Mouse (Mus musculus) WW6 (cell line): Measurements from ENCODE around the gene Morc3.

Experiments
- DNase-seq: peaks from one replicate; pipeline ENCODE4 v3.0.0-alpha.2; 2013; ENCODE audit warnings: low read depth, low spot score

The Morc3 gene

DNA sequence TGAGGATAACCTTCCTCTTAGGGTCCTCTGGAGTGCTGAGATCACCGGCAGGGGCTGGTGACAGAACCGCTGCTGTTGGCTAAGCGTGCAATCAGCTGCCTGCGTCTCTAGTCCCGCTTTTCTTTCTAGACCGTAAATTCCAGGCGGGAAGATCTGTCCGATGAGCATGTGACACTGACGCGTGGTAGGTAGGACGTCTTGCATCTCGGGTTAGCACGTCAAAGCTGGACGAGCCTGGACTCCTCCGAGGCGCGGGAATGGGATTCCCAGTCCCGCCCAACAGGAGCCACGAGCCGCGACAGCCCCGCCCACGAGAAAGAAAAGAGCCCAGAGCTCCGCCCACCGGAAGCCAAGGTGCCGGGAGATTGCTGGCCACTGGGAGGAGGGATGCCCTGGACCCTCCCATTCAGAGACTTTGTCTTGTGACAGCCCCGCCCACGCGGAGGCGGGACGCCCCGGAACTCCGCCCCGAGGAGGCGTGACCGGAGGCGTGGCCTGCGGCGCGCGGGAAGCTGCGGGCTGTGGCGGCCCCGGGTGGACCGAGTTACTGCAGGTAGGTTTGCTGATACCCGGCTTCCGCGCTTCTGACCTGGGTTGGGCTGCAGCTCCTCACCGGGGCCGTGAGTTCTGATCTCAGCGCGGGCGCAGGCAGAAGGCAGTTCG is 51.6 kb downstream of the Morc3 start, which contains the start of gene Chaf1b:
Gene Chaf1b (plus strand): TSS at position 479 of the 663 bp plus-strand sequence.
- peak; percentile 91 for DNase-seq

DNA sequence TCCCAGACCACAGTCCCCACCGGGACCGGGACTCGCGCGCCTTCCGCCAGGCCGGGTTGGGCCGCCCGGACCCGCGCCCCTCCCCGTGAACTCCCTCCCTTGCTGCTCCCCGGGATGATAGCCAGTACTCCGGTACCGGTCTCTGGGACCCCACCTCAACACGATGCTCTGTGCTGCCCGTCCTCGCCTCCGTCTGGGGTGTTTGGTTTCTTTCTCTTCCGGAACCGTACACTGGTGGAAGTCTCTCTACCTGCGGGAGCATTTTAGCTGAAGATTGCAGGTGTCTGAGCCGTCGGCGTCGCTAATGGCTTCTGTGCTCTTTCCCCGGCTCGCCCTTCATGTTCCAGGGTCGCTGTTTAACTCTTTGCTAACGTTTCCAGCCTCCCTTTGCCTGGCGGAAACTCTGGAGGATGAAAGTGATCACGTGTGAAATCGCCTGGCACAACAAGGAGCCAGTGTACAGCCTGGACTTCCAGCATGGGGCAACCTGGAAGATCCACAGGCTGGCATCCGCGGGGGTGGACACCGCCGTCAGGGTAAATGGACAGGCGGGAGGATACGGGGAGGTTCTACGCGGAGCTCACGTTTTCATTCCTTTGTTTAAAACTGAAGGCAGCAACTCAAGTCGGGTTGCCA is 52.3 kb downstream of the Morc3 start:
- DNase-seq, result no peak

DNA sequence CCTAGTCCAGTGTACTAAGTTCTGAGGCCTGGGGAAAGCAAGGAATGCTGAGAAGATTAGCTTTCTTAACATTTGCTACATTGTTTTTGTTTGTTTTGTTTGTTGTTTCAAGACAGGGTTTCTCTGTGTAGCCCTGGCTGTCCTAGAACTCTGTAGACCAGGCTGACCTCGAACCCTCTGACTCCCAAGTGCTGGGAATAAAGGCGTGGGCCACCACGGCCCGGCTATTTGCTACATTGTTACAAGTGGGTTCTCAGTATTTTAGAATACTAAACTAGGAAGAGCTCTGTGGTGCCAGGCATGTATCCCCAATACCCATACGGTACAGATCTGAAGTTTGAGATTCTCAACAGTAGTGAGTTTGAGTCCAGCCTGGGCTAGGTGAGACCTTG is 52.8 kb downstream of the Morc3 start:
- DNase-seq, result no peak

DNA sequence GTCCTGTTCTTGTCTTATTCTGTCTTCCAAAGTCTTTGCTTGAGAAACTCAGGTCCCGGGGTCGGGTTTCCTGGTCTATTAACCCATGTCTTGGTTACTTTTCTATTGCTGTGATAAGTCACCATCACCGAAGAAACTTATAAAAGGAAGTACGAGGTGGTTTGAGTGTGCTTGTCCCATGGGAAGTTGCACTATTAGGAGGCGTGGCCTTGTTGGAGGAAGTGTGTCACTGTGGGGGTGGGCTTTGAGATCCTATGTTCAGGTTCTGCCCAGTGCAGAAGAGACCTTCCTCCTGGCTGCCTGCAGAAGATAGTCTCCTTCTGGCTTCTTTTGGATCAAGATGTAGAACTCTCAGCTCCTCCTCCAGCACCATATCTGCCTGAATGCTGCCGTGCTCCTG is 56.6 kb downstream of the Morc3 start:
- no peak for DNase-seq

DNA sequence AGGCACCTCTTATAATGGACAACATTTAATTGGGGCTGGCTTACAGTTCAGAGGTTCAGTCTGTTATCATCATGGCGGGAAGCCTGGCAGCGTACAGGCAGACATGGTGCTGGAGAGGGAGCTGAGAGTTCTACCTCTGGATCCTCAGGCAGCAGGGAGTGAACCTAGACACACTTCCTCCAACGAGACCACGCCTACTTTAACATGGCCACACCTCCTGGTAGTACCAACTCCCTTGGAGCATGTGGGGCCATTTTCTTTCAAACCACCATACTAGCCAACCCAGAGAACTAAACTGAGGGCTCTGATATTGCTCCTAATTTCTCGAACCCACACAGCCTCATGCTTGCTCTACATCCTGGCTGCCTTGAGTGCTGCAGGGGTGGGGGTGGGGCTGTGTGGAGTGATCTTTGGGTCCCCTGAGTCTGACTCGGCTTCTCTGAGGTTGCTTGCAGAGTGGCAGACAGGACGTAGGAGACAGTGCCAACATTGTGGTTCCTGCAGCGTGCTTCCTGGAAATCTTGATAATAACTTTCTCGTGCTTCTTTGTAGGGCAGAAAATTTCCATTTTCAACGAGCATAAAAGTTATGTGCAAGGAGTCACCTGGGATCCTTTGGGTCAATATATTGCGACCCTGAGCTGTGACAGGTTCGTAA is 59.2 kb downstream of the Morc3 start:
- no peak for DNase-seq

DNA sequence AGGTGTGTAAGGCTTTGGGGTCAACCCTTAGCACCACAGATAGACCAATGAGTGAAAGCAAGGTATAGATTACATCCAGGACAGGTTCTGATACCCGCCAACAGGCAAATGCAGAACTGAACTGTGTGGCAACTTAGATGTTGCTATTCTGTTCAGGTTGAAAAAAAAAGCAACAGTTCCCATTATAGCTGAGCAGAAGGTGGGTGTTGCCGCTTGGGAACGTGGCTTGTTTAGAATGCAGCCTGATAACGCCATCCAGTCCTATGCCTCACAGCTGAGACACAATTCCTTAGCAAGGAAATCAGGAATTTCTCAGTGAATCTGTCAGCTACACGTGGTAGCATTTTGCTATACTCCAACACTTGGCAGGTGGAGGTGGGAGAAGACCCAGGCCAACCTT is 61.4 kb downstream of the Morc3 start:
- DNase-seq, result no peak

DNA sequence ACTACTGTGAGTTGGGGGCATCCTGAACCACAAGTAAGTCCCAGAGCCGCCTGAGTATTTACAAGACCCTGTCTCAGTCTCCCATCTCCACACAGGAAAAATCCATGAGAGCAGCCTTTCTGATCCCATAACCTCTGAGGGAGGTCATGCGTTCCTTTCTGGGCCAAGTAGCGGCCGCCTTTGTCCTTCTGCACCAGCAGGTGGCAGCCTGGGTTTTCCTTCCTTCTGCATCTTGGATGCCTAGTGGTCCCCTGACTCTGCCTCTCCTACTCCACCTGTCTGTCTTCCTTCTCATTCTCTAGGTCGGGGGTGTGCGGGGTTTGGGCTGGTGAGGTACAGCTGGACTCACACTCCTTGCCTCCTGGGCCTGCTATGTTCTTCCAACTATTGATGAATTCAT is 71.1 kb downstream of the Morc3 start:
- no peak for DNase-seq

DNA sequence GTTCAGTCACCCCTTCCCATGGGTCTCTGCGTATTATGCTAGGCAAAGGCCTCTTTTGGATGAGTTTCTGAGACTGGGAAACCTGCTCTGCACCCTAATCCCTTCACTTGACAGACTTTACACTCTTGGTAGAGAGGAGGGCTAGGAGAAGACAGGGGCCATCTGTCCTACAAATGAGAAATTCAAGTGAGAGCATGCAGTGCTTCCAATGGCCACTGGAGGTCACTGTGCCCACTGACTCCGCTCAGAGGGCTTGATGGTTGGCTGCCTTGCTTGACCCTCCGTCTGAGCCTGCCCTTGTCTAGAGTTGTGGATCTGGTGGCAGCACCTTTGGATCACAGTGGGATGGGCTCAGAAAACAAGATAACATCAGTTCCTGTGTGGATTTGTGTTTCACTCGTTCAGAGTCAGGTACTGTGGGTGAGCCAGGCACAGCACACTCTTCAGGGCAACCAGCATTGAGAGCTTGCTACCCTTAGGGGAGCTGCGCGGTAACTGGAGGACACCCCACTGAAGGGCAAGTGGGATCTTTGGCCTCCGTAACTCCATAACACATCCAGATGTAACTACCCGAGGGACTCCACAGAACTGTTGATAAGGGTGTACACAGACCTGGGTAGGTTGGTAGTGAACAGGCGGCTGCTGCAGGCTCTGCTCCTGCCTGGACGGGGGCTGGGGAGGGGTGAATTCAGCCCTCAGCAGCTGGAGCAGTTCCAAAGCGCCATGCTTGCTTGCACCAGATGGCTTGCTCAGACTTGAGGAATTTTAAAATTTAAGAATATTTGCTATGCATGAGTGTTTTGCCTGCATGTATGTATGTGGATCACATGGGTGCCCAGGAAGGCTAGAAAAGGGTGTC is 74.5 kb downstream of the Morc3 start:
- no peak for DNase-seq

DNA sequence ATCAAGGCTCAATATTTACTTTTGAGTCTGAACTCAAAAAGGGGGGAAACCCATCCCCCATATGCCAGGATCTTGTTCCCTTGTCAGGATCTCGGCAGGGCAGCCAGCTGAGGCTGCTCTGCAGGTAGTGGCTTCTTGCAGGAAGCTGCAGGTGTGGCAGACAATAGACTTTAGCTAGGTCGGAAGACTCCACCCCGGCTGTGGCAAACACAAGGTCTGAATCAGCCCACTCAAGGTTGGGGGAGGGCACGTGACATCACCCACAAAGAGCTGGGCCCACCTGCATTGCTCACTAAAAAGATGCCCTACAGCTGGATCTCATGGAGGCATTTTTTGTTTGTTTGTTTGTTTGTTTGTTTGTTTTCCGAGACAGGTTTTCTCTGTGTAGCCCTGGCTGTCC is 75.8 kb downstream of the Morc3 start:
- no peak for DNase-seq

DNA sequence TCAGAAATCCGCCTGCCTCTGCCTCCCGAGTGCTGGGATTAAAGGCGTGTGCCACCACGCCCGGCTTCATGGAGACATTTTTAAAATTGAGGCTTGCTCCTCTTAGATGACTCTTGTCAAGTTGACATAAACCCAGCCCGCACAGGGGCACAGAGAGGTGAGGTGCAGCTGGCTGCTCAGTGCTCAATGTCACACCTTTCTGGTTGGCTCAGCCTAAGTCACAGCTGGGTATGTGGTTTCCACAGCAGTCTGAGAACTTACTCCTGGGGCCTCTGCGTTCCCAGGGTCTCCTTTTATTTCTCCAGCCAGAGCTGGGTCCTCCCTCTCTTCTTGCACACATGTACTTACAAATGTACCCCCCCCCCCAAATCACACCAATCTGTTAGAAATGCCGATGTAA is 76.3 kb downstream of the Morc3 start:
- DNase-seq, result no peak

DNA sequence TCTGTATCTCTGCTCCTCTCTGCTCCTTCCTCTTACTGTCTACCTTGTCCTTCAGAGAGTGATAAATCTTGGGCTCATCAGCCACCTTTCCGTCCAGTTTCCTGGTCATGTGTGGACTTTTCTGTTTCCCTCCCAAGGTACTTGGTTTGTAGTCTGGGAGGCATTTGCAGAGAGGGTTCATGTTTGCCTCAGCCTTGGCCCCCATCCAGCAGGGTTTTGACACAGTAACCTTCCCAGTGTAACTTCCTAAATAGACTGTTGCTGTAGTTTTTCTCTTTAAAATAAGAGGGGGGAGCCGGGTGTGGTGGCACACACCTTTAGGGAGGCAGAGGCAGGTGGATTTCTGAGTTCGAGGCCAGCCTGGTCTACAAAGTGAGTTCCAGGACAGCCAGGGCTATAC is 78.0 kb downstream of the Morc3 start:
- DNase-seq, result no peak

DNA sequence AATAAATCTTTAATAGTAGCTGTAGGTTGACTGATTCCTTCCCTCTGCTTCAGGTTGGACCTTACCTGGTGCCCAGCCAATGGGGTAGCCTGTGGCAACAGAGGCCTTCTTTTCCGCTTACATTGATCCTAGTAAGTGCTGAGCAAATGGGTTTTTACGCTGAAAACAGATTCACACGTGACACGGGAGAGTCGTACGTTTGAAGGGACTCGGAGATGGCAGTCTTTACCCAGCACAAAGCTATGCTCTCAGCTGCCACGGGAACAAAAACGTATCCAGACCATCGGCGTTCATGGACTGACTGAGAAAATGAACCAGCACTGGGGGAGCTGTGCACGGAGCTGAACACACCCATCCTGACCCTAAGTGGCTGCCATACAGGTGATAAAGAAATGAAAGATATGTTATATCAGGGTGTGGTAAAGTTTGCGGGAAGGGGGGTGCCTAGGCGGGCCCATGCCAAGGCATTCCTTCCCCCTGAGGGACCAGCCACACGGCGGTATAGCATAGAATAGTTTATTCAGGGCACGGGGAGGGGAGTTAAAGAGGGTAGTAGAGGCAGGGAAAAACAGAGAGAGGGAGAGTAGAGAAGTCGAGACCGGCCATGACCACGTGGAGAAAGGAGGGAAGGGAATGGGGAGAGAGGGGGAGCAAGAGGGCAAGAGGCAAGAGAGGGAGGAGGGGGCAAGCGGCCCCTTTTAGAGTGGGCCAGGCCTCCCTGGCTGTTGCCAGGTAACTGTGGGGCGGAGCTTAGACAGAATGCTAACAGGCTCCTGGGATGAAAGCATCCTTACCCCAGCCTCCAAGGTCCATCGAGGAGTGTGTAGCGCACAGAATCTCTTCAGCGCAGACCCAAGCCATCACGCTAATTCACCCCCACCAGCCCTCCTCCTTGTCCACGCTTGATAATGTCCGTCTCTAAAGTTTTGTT is 79.1 kb downstream of the Morc3 start:
- no peak for DNase-seq

DNA sequence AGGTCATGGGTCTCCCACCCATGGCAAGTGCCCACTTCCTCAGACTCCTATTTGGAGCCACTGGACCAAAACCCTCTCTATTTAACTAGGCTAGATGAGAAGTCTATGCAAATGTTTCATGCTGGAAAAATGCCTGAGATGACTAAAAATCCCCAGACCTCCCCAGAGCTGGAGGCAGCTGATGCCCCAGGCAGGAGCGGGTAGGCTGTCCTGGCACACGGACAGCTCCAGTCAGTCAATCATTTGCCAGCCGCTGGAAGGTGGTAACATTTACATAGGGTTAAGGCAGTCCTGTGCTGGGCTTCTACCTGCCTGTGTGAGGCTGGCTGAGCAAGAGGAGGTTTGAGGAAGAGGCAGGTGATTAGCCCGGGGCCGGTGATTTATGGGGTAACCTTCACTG is 80.2 kb downstream of the Morc3 start:
- DNase-seq, result no peak

DNA sequence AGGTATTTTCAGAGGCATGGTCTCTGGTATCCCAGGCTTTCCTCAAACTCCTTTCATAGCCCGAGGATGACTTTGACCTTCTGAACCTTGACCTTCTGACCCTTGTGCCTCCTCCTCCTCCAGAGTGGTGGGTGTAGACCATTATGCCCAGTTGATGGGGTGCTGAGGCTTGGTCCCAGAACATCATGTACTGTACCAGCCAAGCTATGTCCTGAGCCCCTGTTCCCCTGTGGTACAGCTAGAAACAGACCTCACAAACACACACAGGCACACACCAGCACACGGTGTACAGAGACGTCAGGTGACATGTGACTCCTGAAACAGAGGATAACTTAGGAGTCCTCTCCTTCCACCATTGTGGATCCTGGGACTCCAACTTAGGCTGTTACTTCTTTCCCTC is 80.9 kb downstream of the Morc3 start:
- no peak for DNase-seq

DNA sequence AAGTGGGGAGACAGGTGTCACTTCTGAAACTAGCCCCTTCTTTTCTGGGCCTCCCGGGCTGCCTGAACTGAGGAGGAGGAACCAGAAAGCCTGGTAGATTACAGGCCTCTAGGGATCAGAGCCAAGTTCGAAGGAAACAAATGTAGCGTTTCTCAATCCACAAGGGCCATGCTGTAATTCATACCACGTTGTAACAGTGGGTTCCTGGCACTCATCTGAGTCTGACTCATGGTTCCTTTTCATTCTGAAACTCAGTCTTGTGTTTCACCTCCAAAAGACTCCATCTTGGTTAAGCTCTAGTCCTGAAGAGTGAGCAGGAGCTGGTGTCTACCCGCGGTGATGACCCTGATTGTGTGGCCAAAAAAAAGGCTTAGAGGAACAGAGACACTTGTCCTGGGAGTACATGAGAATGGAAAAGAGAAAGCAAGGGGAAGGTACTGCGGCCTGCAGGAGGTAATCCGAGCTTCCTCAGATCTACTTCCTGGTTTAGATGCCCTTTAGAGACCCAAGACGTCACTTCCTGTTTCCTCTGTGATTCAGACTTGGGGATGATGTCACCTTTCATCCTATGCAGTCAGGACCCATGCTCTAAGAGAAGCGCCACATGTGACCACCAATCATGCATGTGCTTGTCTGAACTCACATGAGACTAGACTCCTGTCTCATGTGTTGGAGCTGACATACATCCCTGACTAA is 82.1 kb downstream of the Morc3 start:
- DNase-seq, result no peak

DNA sequence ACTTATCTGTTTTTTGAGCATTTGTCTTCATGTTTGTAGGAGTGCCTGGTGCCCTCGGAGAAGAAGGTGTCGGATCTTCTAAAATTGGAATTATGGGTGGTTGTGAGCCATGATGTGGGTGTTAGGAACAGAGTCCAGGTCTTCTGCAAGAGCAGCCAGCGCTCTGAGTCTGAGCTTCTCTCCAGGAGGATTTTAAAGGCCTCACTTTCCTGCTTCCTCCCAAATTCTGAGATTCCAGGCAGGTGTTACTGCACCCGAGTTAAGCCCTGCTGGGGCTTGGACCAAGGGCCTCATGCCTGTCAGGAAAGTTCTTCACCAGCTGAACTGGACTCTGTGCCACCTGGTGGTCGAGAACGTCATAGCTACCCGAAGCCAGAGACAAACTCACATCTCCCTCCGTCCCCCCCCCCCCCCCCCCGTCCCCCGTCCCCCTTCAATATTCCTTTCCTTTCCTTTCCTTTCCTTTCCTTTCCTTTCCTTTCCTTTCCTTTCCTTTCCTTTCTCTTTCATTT is 83.5 kb downstream of the Morc3 start:
- no peak for DNase-seq

DNA sequence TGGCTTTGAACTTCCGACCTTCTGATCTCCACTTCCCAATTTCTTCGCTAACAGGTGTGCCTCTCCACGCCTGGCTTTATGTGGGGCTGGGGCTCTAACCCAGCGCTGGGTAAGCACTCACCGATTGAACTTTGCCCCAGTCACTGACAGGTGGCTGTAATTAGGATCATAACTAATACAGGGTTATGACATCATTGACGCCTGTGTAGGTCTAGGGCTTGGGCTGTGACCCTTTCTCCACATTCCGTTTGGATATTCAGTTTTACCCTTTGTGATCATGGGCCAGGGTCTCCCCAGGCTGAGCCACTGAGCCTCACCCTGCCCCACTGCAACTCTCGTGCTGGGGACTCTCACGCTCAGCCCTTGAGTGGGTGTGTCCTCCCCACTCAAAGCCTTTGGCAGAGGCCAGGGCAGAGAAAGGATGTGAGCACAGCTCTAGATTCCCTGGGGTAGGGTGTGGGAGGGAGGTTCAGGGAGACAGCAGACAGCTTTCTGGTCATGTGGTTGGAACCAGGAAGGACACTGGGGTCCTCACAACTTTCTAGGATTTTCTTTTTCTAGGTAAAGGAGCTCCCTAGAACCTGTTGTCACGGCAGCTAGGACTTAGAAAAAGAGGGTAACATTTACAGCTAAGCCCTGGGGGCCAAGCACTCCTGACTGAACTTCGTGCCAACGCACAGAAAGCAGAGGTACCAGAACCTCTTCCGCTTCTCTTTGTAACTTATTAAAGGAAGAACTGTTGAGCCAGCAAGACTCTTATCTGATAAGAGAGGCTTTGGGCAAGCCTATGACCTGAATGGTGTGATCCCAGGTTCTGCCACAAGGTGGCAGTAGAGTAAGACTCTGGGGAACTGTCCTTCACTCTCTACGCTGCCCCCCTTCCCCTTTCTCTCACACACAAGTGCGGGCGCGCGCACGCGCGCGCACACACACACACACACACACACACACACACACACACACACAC is 86.1 kb downstream of the Morc3 start:
- no peak for DNase-seq

DNA sequence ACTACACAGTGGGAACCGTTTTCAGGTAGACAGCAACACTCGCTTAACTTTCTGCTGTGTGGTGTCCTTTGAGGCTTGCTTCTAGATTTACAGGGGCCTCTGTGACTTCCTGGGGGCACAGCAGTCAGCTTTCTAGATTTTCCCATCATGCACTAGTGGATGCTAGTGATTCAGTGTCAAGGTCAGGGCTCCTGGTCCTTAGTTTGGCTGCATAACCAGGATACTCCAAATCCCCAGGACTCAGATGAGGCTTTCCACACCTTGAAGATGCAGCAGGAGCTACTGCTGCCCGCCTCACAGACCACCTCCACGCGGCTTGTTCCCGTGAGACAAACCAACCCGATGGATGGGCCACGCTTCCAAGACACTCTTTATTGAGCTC is 86.7 kb downstream of the Morc3 start:
- no peak for DNase-seq

DNA sequence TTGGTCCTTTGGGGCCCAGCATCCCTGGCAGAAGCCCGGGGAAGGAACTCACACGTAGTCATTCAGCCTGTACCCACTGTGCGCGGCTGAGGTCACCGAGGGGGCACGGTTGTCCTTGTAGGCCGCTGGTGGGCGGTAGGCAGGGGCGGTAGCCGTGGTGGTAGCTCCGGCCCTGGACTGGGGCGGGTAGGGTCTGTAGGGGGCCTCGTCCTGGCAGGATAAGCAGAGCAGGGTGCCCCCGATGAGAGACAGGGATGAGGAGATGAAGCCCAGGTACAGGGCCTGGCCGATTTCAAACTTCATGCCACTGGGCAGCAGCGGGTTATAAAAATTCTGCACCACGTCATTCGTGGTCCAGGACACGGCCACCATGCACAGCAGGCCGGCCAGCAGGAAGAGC is 87.3 kb downstream of the Morc3 start:
- DNase-seq, result no peak
